Mouse (Mus musculus): ENCODE measurements around the gene Uvrag. TPM values are rescaled to one million over a fixed set of nuclear protein-coding genes. Genes with fewer than 3 reads are reported as not detected.

Gene Uvrag
- polyA plus RNA-seq, 1 experiment from 2014 or later, result 15.7 TPM

DNA sequence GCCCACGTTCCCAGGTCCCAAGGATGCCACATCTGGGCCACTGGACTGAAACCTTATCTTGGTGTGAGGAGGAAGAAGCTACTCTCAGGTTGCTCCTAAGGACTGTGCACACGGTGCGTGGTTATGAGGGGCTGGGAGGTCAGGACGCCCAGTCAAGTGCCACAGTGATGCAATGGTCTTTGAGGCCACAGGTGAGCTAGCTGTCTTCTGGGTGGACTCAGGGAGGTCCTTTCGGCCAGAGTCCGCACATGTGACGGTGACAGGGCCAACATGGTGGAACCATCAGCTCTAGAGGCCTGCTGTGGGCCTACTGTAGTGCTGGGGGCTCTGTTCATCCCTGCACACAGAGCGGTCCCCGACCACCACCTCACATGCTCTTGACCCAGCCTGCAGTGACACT lies 34.7 kb upstream of the Uvrag start:
- no peaks in the 10 kb centered on the region for H3K36me3 ChIP-seq
- H3K4me3 ChIP-seq, result no peak overlapping the region
- H3K27ac ChIP-seq (replicated peaks), result no peak overlapping the region
- H3K27me3 ChIP-seq, result peaks cover 12% of the 10 kb centered on the region
- H3K4me2 ChIP-seq (replicated peaks), result no peak overlapping the region
- H3K9ac ChIP-seq (replicated peaks), result no peak overlapping the region
- 95% methylated on average over 9 of the region's 9 CpGs for WGBS
- no peaks in the 10 kb centered on the region for H3K9me3 ChIP-seq
- H3K4me1 ChIP-seq, result 0 out of 2 replicates have a peak, but pooled peaks cover 6% of the 10 kb centered on the region
- no peak for ATAC-seq (ENCODE audit: low FRiP score, low read depth)

DNA sequence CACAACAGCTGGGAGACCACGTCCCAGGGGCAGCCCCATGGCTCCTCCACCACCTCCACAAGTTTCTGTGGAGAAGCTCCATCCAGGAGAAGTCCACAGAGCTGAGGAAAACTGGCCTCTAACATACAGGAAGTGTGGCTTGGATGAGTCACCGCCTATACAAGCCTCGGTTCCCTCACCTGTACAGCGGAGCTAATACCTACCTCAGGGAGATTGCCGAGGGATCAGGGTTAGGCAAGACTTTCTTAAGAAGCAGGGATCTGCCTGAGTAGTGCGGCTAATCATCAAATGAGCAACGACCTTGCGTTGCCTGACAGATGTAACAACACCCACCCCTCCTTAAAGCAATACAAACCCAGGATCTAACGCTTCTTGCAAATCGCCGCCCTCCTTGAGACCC lies 34.2 kb upstream of the Uvrag start:
- ATAC-seq (ENCODE audit: low FRiP score, low read depth), result no peak
- Histone ChIP-seq H3K36me3 (no peaks in the 10 kb centered on the region), H3K4me3 (no peak overlapping the region), H3K27me3 (peaks cover 9% of the 10 kb centered on the region; the same call in 1 of the 2 replicates), H3K4me2 (replicated peaks) (no peak overlapping the region), H3K27ac (replicated peaks) (no peak overlapping the region), H3K9ac (replicated peaks) (no peak overlapping the region), H3K4me1 (0 out of 2 replicates have a peak, but pooled peaks cover 6% of the 10 kb centered on the region), H3K9me3 (no peaks in the 10 kb centered on the region)
- WGBS, result 92% methylated on average over 11 of the region's 11 CpGs

DNA sequence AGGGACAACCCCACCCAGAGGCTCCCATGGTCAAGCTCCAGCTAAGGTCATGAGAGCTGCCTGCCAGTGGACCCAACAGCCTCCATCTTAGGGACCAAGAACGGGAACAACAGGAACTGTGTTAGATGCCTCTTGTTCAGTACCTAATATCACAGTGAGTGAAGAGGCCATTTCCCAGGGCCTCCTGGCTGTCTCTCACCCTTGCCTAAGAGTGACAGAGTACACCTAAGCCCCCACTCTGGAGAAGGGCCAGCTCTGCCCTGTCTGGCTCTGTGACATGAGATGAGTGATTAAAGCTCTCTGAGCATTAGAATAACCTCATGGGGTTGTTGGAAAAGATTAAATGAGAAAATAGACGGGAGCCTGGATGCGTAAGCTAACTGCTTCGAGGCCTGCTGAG lies 33.1 kb upstream of the Uvrag start:
- Histone ChIP-seq H3K9me3 (no peaks in the 10 kb centered on the region), H3K9ac (replicated peaks) (no peak overlapping the region), H3K4me1 (0 out of 2 replicates have a peak, but pooled peaks cover 6% of the 10 kb centered on the region), H3K27ac (replicated peaks) (no peak overlapping the region), H3K4me2 (replicated peaks) (no peak overlapping the region), H3K36me3 (no peaks in the 10 kb centered on the region), H3K27me3 (no peaks in the 10 kb centered on the region), H3K4me3 (no peak overlapping the region)
- ATAC-seq (ENCODE audit: low FRiP score, low read depth), result no peak
- 91% methylated on average over 4 of the region's 4 CpGs for WGBS

DNA sequence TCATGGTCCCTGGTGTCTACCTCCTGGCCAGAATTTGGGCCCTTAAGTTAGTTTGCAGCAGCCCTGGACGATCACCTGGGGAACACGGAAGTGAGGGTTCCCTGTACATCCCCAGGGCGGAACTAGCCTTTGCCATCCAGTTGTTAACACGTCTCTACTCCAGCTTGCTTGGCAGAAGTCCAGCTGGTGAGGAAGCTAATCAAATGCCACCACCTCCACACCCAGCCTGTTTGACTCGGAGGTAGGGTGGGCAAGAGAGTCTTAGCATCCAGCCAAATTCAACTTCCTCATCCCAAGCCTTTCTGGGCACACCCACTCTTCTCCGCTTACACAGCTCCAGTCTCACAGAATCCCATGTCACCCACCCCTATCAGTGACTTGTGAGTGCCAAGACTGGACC lies 32.0 kb upstream of the Uvrag start:
- no peaks in the 10 kb centered on the region for H3K9me3 ChIP-seq
- H3K4me1 ChIP-seq, result 0 out of 2 replicates have a peak, but pooled peaks cover 6% of the 10 kb centered on the region
- no peak for ATAC-seq (ENCODE audit: low FRiP score, low read depth)
- no peaks in the 10 kb centered on the region for H3K36me3 ChIP-seq
- no peak overlapping the region for H3K4me3 ChIP-seq
- no peaks in the 10 kb centered on the region for H3K27me3 ChIP-seq
- no peak overlapping the region for H3K27ac ChIP-seq (replicated peaks)
- 93% methylated on average over 6 of the region's 6 CpGs for WGBS
- H3K9ac ChIP-seq (replicated peaks), result no peak overlapping the region
- no peak overlapping the region for H3K4me2 ChIP-seq (replicated peaks)

DNA sequence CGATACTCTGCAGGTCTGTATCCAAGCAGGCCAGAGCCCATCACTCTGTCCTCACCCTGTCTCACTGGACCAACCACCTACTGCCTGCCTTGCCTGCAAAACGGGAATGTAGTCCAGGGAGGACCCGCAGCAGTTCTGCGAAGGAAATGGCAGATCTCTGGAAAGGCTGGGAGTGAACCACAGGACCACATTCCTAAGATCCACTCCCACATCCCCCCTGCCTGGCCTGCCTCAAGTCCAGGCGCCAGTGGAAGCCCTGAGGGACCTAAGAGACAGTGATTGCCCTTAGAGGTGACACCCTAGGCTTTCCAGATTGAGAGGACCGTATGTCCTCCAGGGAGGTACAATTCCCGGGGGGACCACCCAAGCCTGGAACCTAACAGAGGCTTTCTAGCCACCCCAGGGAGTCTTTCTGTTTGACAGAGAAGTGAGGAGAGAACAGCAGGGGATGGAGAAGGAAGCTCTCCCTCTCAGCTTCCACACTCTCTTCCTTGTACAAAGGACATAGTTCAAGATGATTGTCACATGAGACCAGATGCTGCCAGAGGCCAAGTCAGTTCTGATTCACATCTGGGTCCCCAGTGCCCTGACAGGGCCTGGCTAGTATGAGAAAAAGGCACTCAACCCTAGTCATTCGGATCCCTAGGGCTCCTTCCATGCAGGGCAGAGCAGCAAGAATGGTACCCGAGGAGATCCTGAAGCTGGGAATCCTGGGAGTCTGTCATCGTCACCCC lies 31.0 kb upstream of the Uvrag start:
- H3K4me2 ChIP-seq (replicated peaks), result no peak overlapping the region
- 0 out of 2 replicates have a peak, but pooled peaks cover 3% of the 10 kb centered on the region for H3K4me1 ChIP-seq
- no peak overlapping the region for H3K4me3 ChIP-seq
- no peak overlapping the region for H3K27ac ChIP-seq (replicated peaks)
- WGBS, result 74% methylated on average over 10 of the region's 10 CpGs
- no peak for ATAC-seq (ENCODE audit: low FRiP score, low read depth)
- H3K36me3 ChIP-seq, result no peaks in the 10 kb centered on the region
- H3K27me3 ChIP-seq, result no peaks in the 10 kb centered on the region
- no peak overlapping the region for H3K9ac ChIP-seq (replicated peaks)
- no peaks in the 10 kb centered on the region for H3K9me3 ChIP-seq

DNA sequence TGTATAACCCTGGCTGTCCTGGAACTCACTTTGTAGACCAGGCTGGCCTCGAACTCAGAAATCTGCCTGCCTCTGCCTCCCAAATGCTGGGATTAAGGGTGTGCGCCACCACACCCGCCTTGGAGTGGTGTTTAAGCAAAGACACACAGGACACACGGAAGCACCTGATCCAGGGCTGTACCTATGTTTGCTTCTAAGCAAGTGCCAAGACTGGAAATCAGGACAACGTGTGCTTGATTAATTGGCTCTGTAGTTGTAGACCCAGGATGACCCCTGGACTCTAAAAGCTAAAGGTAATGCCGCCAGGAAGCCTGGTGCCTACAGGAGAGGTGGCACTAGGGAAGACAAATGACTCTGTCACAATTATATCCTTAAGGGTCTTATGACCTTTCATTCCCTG lies 29.6 kb upstream of the Uvrag start:
- Histone ChIP-seq H3K27ac (replicated peaks) (no peak overlapping the region), H3K4me3 (no peak overlapping the region), H3K4me2 (replicated peaks) (no peak overlapping the region), H3K36me3 (no peaks in the 10 kb centered on the region), H3K27me3 (no peaks in the 10 kb centered on the region), H3K9ac (replicated peaks) (no peak overlapping the region), H3K4me1 (0 out of 2 replicates have a peak, but pooled peaks cover 3% of the 10 kb centered on the region), H3K9me3 (no peaks in the 10 kb centered on the region)
- no peak for ATAC-seq (ENCODE audit: low FRiP score, low read depth)
- WGBS, result 91% methylated on average over 6 of the region's 6 CpGs

DNA sequence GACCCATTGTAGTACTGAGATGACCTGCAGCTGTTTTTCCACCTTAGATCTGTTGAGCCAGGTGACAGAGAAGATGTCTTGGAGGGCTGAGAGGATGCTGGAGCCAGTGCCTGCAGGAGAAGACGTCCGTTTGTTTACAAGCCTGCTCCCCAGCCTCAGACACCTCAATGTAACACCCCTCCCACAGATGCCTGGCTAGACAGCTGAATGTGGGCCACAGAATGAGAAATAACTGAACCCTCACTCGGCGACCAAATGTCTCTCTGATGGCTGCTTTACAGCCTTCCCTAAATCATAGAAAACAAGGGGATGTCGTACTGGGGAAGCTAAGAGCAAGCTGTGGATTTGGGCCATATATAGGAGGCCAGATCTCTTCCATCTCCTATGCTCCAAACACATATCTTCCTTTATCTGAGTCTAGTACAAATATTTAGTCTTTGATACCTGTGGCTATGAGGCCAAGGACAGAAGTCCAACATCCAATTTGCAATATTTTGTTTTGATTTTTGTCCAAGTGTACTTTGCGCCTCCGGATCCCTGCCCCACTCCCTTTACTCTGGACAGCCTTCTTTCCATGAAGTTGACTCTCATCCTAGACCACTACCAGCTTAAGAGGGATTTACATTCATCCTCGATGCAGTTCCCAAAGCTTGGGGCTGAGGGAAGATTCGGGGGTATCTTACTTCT lies 28.9 kb upstream of the Uvrag start:
- no peaks in the 10 kb centered on the region for H3K36me3 ChIP-seq
- no peaks in the 10 kb centered on the region for H3K9me3 ChIP-seq
- WGBS, result 94% methylated on average over 9 of the region's 9 CpGs
- H3K4me1 ChIP-seq, result 0 out of 2 replicates have a peak, but pooled peaks cover 3% of the 10 kb centered on the region
- H3K4me3 ChIP-seq, result no peak overlapping the region
- H3K4me2 ChIP-seq (replicated peaks), result no peak overlapping the region
- no peak overlapping the region for H3K9ac ChIP-seq (replicated peaks)
- no peak for ATAC-seq (ENCODE audit: low FRiP score, low read depth)
- H3K27ac ChIP-seq (replicated peaks), result no peak overlapping the region
- no peaks in the 10 kb centered on the region for H3K27me3 ChIP-seq

DNA sequence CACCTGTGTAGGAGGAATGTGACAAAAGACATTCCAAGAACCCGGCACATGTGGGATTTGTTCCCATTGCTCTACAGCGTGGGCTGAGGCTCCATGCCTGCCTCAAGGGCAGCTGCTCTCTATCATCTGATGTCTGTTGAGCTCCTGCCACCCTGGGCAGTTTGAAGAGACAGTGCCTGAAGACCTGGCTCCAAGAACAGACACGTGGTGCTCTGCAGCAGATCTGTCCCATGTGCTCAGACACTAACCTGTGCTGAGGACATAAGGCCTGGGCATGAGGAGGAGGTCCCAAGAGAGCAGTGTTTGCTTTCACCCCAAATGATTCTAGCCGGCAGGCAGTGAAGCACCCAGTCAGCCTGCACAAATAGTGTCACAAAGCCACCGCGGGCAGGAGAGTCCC lies 27.8 kb upstream of the Uvrag start:
- no peak overlapping the region for H3K4me2 ChIP-seq (replicated peaks)
- no peak overlapping the region for H3K27ac ChIP-seq (replicated peaks)
- H3K4me1 ChIP-seq, result 0 out of 2 replicates have a peak, but pooled peaks cover 3% of the 10 kb centered on the region
- no peak overlapping the region for H3K4me3 ChIP-seq
- WGBS, result 91% methylated on average over 6 of the region's 6 CpGs
- H3K27me3 ChIP-seq, result no peaks in the 10 kb centered on the region
- no peaks in the 10 kb centered on the region for H3K9me3 ChIP-seq
- no peaks in the 10 kb centered on the region for H3K36me3 ChIP-seq
- no peak for ATAC-seq (ENCODE audit: low FRiP score, low read depth)
- H3K9ac ChIP-seq (replicated peaks), result no peak overlapping the region

DNA sequence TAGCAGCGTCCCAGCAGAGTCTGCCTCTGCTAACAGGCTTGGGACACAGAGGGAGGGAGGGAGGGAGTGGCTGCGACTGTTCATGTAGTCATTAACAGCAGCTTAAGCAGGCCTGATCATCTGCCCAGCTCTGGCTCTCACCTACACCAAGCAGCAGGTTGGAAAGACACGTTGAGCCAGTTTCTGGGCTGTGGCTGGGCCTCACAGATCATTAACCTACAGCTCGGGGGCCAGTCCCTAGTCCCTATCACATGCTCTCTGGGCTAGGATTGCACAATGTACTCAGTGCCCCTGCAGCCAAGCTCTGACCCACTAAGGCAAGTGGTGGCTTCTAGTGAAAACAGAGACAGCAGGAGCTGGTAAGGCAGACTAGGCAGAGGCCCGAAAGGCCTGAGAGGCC lies 27.0 kb upstream of the Uvrag start:
- Histone ChIP-seq H3K4me2 (replicated peaks) (no peak overlapping the region), H3K4me3 (no peak overlapping the region), H3K9me3 (no peaks in the 10 kb centered on the region), H3K27me3 (no peaks in the 10 kb centered on the region), H3K36me3 (no peaks in the 10 kb centered on the region), H3K9ac (replicated peaks) (no peak overlapping the region), H3K27ac (replicated peaks) (no peak overlapping the region), H3K4me1 (0 out of 2 replicates have a peak, but pooled peaks cover 3% of the 10 kb centered on the region)
- ATAC-seq (ENCODE audit: low FRiP score, low read depth), result no peak
- WGBS, result 70% methylated on average over 5 of the region's 5 CpGs

DNA sequence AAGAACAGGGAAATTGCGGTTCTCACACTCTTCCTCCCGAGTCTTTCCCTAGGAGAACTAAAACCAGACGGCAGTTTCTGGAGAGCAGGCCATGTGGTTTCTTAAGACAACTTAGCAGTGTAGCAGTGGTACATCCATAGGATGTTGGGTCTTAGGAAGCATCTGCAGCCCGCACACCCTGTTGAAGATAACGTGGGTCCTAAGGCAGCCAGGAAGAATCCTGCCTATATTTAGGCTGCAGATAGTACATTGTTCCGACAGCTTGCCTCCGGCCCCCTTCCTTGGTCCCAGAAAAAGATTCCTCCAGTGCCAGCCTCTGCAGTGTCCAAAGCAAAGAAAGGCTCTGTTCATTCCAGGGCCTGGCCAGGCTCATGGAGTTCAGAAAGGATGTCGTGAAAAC lies 25.2 kb upstream of the Uvrag start:
- WGBS, result 87% methylated on average over 8 of the region's 8 CpGs
- 0 out of 2 replicates have a peak, but pooled peaks cover 3% of the 10 kb centered on the region for H3K4me1 ChIP-seq
- H3K9me3 ChIP-seq, result no peaks in the 10 kb centered on the region
- H3K27me3 ChIP-seq, result no peaks in the 10 kb centered on the region
- H3K4me2 ChIP-seq (replicated peaks), result no peak overlapping the region
- H3K27ac ChIP-seq (replicated peaks), result no peak overlapping the region
- H3K36me3 ChIP-seq, result no peaks in the 10 kb centered on the region
- H3K4me3 ChIP-seq, result no peak overlapping the region
- H3K9ac ChIP-seq (replicated peaks), result no peak overlapping the region
- ATAC-seq (ENCODE audit: low FRiP score, low read depth), result no peak

DNA sequence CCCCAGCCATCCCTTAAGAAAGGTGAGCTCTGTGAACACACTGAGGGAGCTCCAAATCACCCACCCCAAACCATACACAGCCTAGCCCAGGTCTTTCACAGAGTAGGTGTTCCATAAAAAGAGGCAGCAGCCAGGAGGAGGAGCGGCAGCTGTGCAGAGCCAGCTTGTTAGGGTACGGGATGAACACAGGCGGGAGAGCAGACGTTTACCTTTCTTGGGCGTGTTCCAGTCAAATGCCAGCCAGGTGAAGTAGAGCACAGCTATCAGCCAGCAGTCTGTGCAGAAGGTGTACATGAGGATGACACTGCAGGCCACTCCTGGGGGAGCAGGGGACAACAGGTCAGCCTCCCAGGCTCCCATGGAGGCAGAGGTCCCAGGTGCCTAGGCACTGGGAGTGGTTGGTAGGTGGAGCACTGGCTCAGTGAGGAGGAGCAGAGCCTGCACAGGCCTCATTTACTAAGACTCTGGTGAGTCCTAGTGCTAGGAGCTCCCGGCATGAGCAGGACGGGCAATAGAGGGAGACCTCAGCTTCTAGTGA lies 24.0 kb upstream of the Uvrag start:
- no peaks in the 10 kb centered on the region for H3K27me3 ChIP-seq
- H3K9me3 ChIP-seq, result no peaks in the 10 kb centered on the region
- H3K4me1 ChIP-seq, result 0 out of 2 replicates have a peak, but pooled peaks cover 3% of the 10 kb centered on the region
- ATAC-seq (ENCODE audit: low FRiP score, low read depth), result no peak
- no peak overlapping the region for H3K4me2 ChIP-seq (replicated peaks)
- no peak overlapping the region for H3K4me3 ChIP-seq
- H3K27ac ChIP-seq (replicated peaks), result no peak overlapping the region
- no peaks in the 10 kb centered on the region for H3K36me3 ChIP-seq
- H3K9ac ChIP-seq (replicated peaks), result no peak overlapping the region
- 87% methylated on average over 7 of the region's 7 CpGs for WGBS

DNA sequence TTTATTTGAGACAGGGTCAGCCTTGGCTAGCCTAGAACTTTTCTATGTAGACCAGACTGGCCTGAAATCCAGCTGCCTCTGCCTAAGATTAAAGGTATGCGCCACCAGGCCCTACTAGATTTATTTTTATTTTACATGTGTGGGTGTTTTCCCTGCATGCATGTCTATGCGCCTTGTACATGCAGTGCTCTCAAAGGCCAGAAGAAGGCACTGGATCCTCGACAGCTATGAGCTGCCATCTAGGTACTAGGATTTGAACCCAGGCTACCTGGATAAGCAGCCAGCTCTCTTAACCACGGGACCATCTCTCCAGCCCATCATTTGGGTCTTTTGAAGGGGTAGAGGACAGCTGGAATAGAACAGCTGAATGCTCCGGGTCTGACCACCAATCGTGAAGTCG lies 21.5 kb upstream of the Uvrag start:
- H3K9ac ChIP-seq (replicated peaks), result no peak overlapping the region
- no peak overlapping the region for H3K27ac ChIP-seq (replicated peaks)
- WGBS, result 91% methylated on average over 7 of the region's 7 CpGs
- no peak overlapping the region for H3K4me2 ChIP-seq (replicated peaks)
- ATAC-seq (ENCODE audit: low FRiP score, low read depth), result no peak
- H3K9me3 ChIP-seq, result no peaks in the 10 kb centered on the region
- H3K4me3 ChIP-seq, result no peak overlapping the region
- H3K4me1 ChIP-seq, result no peaks in the 10 kb centered on the region
- no peaks in the 10 kb centered on the region for H3K36me3 ChIP-seq
- no peaks in the 10 kb centered on the region for H3K27me3 ChIP-seq

Measured in midbrain, embryonic 12.5 days (tissue).